ENCODE assay signal across 15 mouse cellular contexts in genomic region chr5:148954314-148955060, GRCm38 (mm10). TPM values are rescaled to one million over a fixed set of nuclear protein-coding genes. Genes with fewer than 3 reads are reported as not detected.
A peak's percentile ranks its signal among the peaks of the same experiment; 100 is the strongest.
DNase-seq lines count a peak whose midpoint lies in the region; ATAC-seq and TF ChIP-seq lines count a peak whose summit lies in the region.
"Had no signal": no experiment of that assay in that cellular context is flagged by ENCODE, and none has a peak within 500 bp of the region (broad histone marks: within the 10 kb centered on the region; RNA-seq: fewer than 3 reads in every experiment).

No protein-coding gene starts in this region.

- no peak overlapping the region for H3K27ac ChIP-seq in lung, postnatal 0 days (ENCODE audit: low read length)
- H3K27ac ChIP-seq in limb, embryonic 10.5 days, result peak overlapping the region; percentile 32; the same call in 1 of the 2 replicates
- H3K27ac ChIP-seq: forebrain, embryonic 15.5 days; stomach, embryonic 15.5 days had no signal

- TF ChIP-seq EP300 in lung, postnatal 0 days (IDR thresholded peaks at IDR 0.05), result no peak

- ATAC-seq in lung, postnatal 0 days, result peak; percentile 18; the same call in 1 of the 2 replicates
- ATAC-seq in megakaryocyte-erythroid progenitor cell, adult 5-6 weeks (replicated peaks; ENCODE audit: low FRiP score, low TSS enrichment, poor library complexity, severe bottlenecking), result peak; percentile 70
- ATAC-seq: activated CD4-positive, CD25-positive, alpha-beta regulatory T cell, adult 4 months; forebrain, embryonic 15.5 days had no signal

- no peaks in the 10 kb centered on the region for H3K9me3 ChIP-seq in lung, postnatal 0 days (ENCODE audit: low read length)
- H3K9me3 ChIP-seq in limb, embryonic 10.5 days (replicated peaks), result no peaks in the 10 kb centered on the region
- H3K9me3 ChIP-seq: forebrain, embryonic 15.5 days; stomach, embryonic 15.5 days had no signal

- H3K4me3 ChIP-seq in lung, postnatal 0 days (ENCODE audit: low read depth, low read length), result no peak overlapping the region
- H3K4me3 ChIP-seq in limb, embryonic 10.5 days, result no peak overlapping the region
- H3K4me3 ChIP-seq: forebrain, embryonic 15.5 days; stomach, embryonic 15.5 days had no signal

- H3K36me3 ChIP-seq in lung, postnatal 0 days (ENCODE audit: insufficient read depth, low read length), result no peaks in the 10 kb centered on the region
- H3K36me3 ChIP-seq in limb, embryonic 10.5 days, result peaks cover 2% of the 10 kb centered on the region; the same call in 1 of the 2 replicates
- H3K36me3 ChIP-seq: forebrain, embryonic 15.5 days; stomach, embryonic 15.5 days had no signal

- no peak overlapping the region for H3K9ac ChIP-seq in lung, postnatal 0 days (replicated peaks; ENCODE audit: low read depth)
- H3K9ac ChIP-seq: forebrain, embryonic 15.5 days; stomach, embryonic 15.5 days had no signal

- 77% methylated on average over 22 of the region's 22 CpGs for WGBS in lung, postnatal 0 days
- whole genome bisulfite sequencing in limb, embryonic 10.5 days, result 86% methylated on average over 22 of the region's 22 CpGs

- no peaks in the 10 kb centered on the region for H3K27me3 ChIP-seq in lung, postnatal 0 days (replicated peaks; ENCODE audit: insufficient read depth, low read length)
- no peaks in the 10 kb centered on the region for H3K27me3 ChIP-seq in limb, embryonic 10.5 days (ENCODE audit: low read depth, poor library complexity, severe bottlenecking)
- H3K27me3 ChIP-seq: forebrain, embryonic 15.5 days; stomach, embryonic 15.5 days had no signal

- TF ChIP-seq CTCF in lung, postnatal 0 days (IDR thresholded peaks at IDR 0.05), result no peak

- H3K4me1 ChIP-seq in lung, postnatal 0 days (ENCODE audit: insufficient read depth, low read depth, low read length), result peaks cover 10% of the 10 kb centered on the region; the same call in 1 of the 2 replicates
- H3K4me1 ChIP-seq in limb, embryonic 10.5 days, result peaks cover 39% of the 10 kb centered on the region

- peak; percentile 66 to 83 for DNase-seq in cerebellum, postnatal 10 days
- no peak for DNase-seq in cerebellum, adult 8-10 months
- no peak for DNase-seq in lung, postnatal 0 days (ENCODE audit: low spot score)
- no peak for DNase-seq in lung, postnatal 10 days
- DNase-seq in limb, embryonic 10.5 days (ENCODE audit: low spot score), result no peak
- DNase-seq in spleen, adult 18-20 months, result no peak
- no peak for DNase-seq in embryo, embryonic 11 days
- DNase-seq: heart, postnatal 10 days; kidney, postnatal 14 days had no signal

- H3K4me2 ChIP-seq in lung, postnatal 0 days (replicated peaks; ENCODE audit: low read depth, low read length), result no peak overlapping the region
- H3K4me2 ChIP-seq: forebrain, embryonic 15.5 days; midbrain, embryonic 11.5 days; stomach, embryonic 15.5 days had no signal

RNA-seq across cellular contexts. Expression of gene Katnal1, which starts 25.4 kb away (rescaled TPM):
- 4.3 and 5.0 TPM in 2 replicates for polyA plus RNA-seq in lung, postnatal 0 days (2015; fragmentation: Nextera tagmentation; extraction: Ambion mirVana)
- 15.4 and 19.3 TPM in 2 replicates for polyA plus RNA-seq in limb, embryonic 10.5 days (2016; fragmentation: Nextera tagmentation; extraction: Ambion mirVana)
- total RNA-seq in megakaryocyte-erythroid progenitor cell, adult 5-6 weeks (2014; fragmentation: Nextera tagmentation), result 13.0 and 19.0 TPM in 2 replicates
- 11.2 and 23.9 TPM in 2 replicates for total RNA-seq in megakaryocyte-erythroid progenitor cell, adult 5-6 weeks (2017)

RNA-seq across cellular contexts. Expression of gene Gm42791, which starts 40.5 kb away (rescaled TPM):
- 0.78 and 1.2 TPM in 2 replicates for polyA plus RNA-seq in lung, postnatal 0 days (2015; fragmentation: Nextera tagmentation; extraction: Ambion mirVana)
- polyA plus RNA-seq in limb, embryonic 10.5 days (2016; fragmentation: Nextera tagmentation; extraction: Ambion mirVana), result 0.85 TPM in 1 of 2 replicates, not detected in the other
- 12.5 TPM in 1 of 2 replicates, not detected in the other for total RNA-seq in megakaryocyte-erythroid progenitor cell, adult 5-6 weeks (2014; fragmentation: Nextera tagmentation)
- 7.8 and 10.8 TPM in 2 replicates for total RNA-seq in megakaryocyte-erythroid progenitor cell, adult 5-6 weeks (2017)
- polyA plus RNA-seq: activated CD4-positive, CD25-positive, alpha-beta regulatory T cell, adult 4 months; cortical plate, adult 2 months had no signal

Comparison
In these comparisons a context has a peak if more than half of its experiments do, and no peak if none do; other contexts are left out.
1. DNase-seq: peak in cerebellum, postnatal 10 days (2 of 2); none in cerebellum, adult 8-10 months (single experiment), lung, postnatal 0 days (single experiment), lung, postnatal 10 days (single experiment), limb, embryonic 10.5 days (single experiment), spleen, adult 18-20 months (0 of 2) and embryo, embryonic 11 days (single experiment).